Mouse (Mus musculus) layer of hippocampus, adult 18-20 months (tissue): ENCODE measurements around the gene Tub. TPM values are rescaled to one million over a fixed set of nuclear protein-coding genes. Genes with fewer than 3 reads are reported as not detected.
A peak's percentile ranks its signal among the peaks of the same experiment; 100 is the strongest.

Experiments used
- DNase-seq, 2 experiments: peaks; one replicate each; pipeline ENCODE4 v3.0.0; 2022; ENCODE audit warnings: low spot score in 2 of 2
- total RNA-seq, 2 experiments: library from RNA; stranded (reverse); gene quantifications; 2 replicates each; pipeline ENCODE4 v1.2.3; 2021

Tub gene
- total RNA-seq, 2 experiments from 2014 or later, result 179 TPM

- DNase-seq, result no peak
Measured at GRCm38 (mm10) chr7:108972273-108972672, 22.1 kb downstream of the Tub start.

- no peak for DNase-seq
Measured at GRCm38 (mm10) chr7:108985934-108986708, 36.0 kb downstream of the Tub start.

- DNase-seq, result peak in 1 of 2 experiments; percentile 72
Measured at GRCm38 (mm10) chr7:108991207-108991606, 41.1 kb downstream of the Tub start.

GRCm38 (mm10) chr7:108993230-108993629, 43.1 kb downstream of the Tub start:
- DNase-seq, result no peak

- no peak for DNase-seq
Measured at GRCm38 (mm10) chr7:108993881-108994291, 43.7 kb downstream of the Tub start.

- DNase-seq, result no peak
Measured at GRCm38 (mm10) chr7:108996156-108996555, 46.0 kb downstream of the Tub start.

- DNase-seq, result peak in 1 of 2 experiments; percentile 79
Measured at GRCm38 (mm10) chr7:109000315-109000954, 50.3 kb downstream of the Tub start.

- DNase-seq, result no peak
Measured at GRCm38 (mm10) chr7:109001971-109002370, 51.8 kb downstream of the Tub start.

GRCm38 (mm10) chr7:109003653-109004052, 53.5 kb downstream of the Tub start:
- DNase-seq, result no peak

GRCm38 (mm10) chr7:109009260-109009659, 59.1 kb downstream of the Tub start:
- DNase-seq, result no peak

GRCm38 (mm10) chr7:109010720-109011595, 60.8 kb downstream of the Tub start:
- DNase-seq, result peak; percentile 62 to 64

- DNase-seq, result peak; percentile 73 to 79
Measured at GRCm38 (mm10) chr7:109011596-109012180, 61.5 kb downstream of the Tub start.

GRCm38 (mm10) chr7:109012575-109012974, 62.4 kb downstream of the Tub start:
- DNase-seq, result no peak

GRCm38 (mm10) chr7:109012998-109013625, 63.0 kb downstream of the Tub start:
- peak; percentile 70 to 71 for DNase-seq

GRCm38 (mm10) chr7:109014851-109015250, 64.7 kb downstream of the Tub start:
- no peak for DNase-seq

GRCm38 (mm10) chr7:109016378-109016923, 66.3 kb downstream of the Tub start:
- peak in 1 of 2 experiments; percentile 40 for DNase-seq

GRCm38 (mm10) chr7:109019243-109019642, 69.1 kb downstream of the Tub start:
- no peak for DNase-seq

- peak in 1 of 2 experiments; percentile 81 for DNase-seq
Measured at GRCm38 (mm10) chr7:109021428-109021827, 71.3 kb downstream of the Tub start.

GRCm38 (mm10) chr7:109025743-109026142, 75.6 kb downstream of the Tub start:
- DNase-seq, result no peak

- DNase-seq, result no peak
Measured at GRCm38 (mm10) chr7:109026976-109027375, 76.8 kb downstream of the Tub start.
